Mouse (Mus musculus): ENCODE measurements at regions not wholly inside any gene's neighbourhood (a gene's known extent, or its start where the extent isn't known, plus 50 kb on each side); places are given as distances from the start of the nearest gene placed in this dataset.
"Not testable (repeated sequence)": the region's sequence is repeated elsewhere in the genome, so short reads cannot be mapped to it uniquely, and the experiment has no call there.

GRCm38 (mm10) chr3:18746206-18746605 lies 798.0 kb downstream of the Cypt12 start:
- no peak for DNase-seq

GRCm38 (mm10) chr3:18746898-18747297 lies 798.7 kb downstream of the Cypt12 start:
- DNase-seq = no peak

GRCm38 (mm10) chr3:18751660-18752259 lies 803.5 kb downstream of the Cypt12 start:
- DNase-seq = no peak

- DNase-seq = peak; percentile 3 to 24
These were observed 816.3 kb downstream of the Cypt12 start for GRCm38 (mm10) chr3:18764301-18765078.

GRCm38 (mm10) chr3:18778481-18778880 lies 830.3 kb downstream of the Cypt12 start:
- DNase-seq = no peak

GRCm38 (mm10) chr3:18787531-18788176 lies 839.4 kb downstream of the Cypt12 start:
- peak; percentile 15 to 30 for DNase-seq

- no peak for DNase-seq
These were observed 825.7 kb downstream of the 1700064H15Rik start for GRCm38 (mm10) chr3:18802794-18803193.

GRCm38 (mm10) chr3:18828788-18829320 lies 799.6 kb downstream of the 1700064H15Rik start:
- DNase-seq = not testable (repeated sequence)

- no peak for DNase-seq
These were observed 760.2 kb downstream of the 1700064H15Rik start for GRCm38 (mm10) chr3:18868117-18868739.

GRCm38 (mm10) chr3:18868758-18869157 lies 759.7 kb downstream of the 1700064H15Rik start:
- no peak for DNase-seq

- no peak for DNase-seq
These were observed 751.4 kb downstream of the 1700064H15Rik start for GRCm38 (mm10) chr3:18877060-18877459.

GRCm38 (mm10) chr3:18877572-18877971 lies 750.9 kb downstream of the 1700064H15Rik start:
- no peak for DNase-seq

- DNase-seq = no peak
These were observed 747.3 kb downstream of the 1700064H15Rik start for GRCm38 (mm10) chr3:18881186-18881585.

- DNase-seq = no peak
These were observed 735.7 kb downstream of the 1700064H15Rik start for GRCm38 (mm10) chr3:18892813-18893212.

GRCm38 (mm10) chr3:18905769-18906168 lies 722.7 kb downstream of the 1700064H15Rik start:
- peak in 1 of 2 experiments; percentile 5 for DNase-seq

- no peak for DNase-seq
These were observed 722.3 kb downstream of the 1700064H15Rik start for GRCm38 (mm10) chr3:18906210-18906609.

GRCm38 (mm10) chr3:18908737-18909136 lies 719.7 kb downstream of the 1700064H15Rik start:
- no peak for DNase-seq

- no peak for DNase-seq
These were observed 699.9 kb downstream of the 1700064H15Rik start for GRCm38 (mm10) chr3:18928401-18929104.

- no peak for DNase-seq
These were observed 699.4 kb downstream of the 1700064H15Rik start for GRCm38 (mm10) chr3:18929105-18929492.

GRCm38 (mm10) chr3:18932983-18933726 lies 695.3 kb downstream of the 1700064H15Rik start:
- DNase-seq = no peak

GRCm38 (mm10) chr3:18934891-18935290 lies 693.6 kb downstream of the 1700064H15Rik start:
- DNase-seq = no peak

All from cerebellum, adult 18-20 months (tissue).